Mouse (Mus musculus): ENCODE data around the gene Vil1.

DNA sequence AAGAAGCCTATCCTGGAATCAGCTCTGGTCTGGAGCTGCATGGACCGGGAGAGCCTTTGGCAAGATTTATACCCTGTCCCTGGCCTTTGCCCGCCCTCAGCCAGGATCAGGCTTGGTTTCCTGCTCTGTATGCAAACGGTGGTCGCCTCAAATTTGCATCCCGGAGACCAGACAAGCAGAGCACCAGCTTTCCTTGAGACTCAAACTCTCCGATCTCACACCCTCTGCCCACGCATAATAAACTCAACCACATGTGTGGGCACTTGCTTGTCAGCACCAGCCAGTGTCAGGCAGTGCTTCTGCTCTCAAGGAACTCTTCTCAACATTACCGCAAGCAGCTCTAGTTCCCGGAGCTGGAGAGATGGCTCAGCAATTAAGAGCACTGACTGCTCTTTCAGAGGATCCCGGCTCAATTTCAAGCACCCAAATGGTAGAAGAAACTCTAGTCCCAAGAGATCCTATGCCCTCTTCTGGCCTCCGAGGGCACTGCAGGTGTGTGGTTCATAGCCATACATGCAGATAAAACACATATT is 11.2 kb upstream of the Vil1 start:
- TF ChIP-seq MAFK (IDR thresholded peaks at IDR 0.05; ENCODE audit: insufficient read depth, low read depth, low read length) (no peak), HCFC1 (IDR thresholded peaks at IDR 0.05; ENCODE audit: borderline replicate concordance, insufficient read depth, low read length) (no peak), ZC3H11A (IDR thresholded peaks at IDR 0.05; ENCODE audit: borderline replicate concordance, low read depth, low read length) (0 out of 2 replicates have a peak, but pooled peaks have one; percentile 13), CHD2 (IDR thresholded peaks at IDR 0.05; ENCODE audit: low read depth, low read length) (no peak)

Measured in ES-E14 (cell line).